Mouse (Mus musculus) thymus, adult 2 months (tissue): ENCODE results near the gene Mb. TPM values are rescaled to one million over a fixed set of nuclear protein-coding genes. Genes with fewer than 3 reads are reported as not detected.

Experiments
- DNase-seq: peaks from one replicate; pipeline ENCODE4 v3.0.0; 2021
- H3K27ac ChIP-seq: fragments of 200-500 bp; 2 replicates; pipeline ENCODE4 v1.5.1; 2012; ENCODE audit warnings: low read length, control low read depth; ENCODE audit not compliant: control insufficient read depth, insufficient read depth
- H3K27me3 ChIP-seq: fragments of 200-500 bp; 2 replicates; pipeline ENCODE4 v1.6.1; 2012; ENCODE audit warnings: mild to moderate bottlenecking, low read length, moderate library complexity, mixed read lengths; ENCODE audit not compliant: control insufficient read depth, insufficient read depth
- H3K36me3 ChIP-seq: fragments of 200-500 bp; 2 replicates; pipeline ENCODE4 v1.6.1; 2012; ENCODE audit warnings: mild to moderate bottlenecking, low read length, moderate library complexity; ENCODE audit not compliant: control insufficient read depth, insufficient read depth
- H3K4me1 ChIP-seq: fragments of 200-500 bp; replicated peaks from 2 replicates; pipeline ENCODE4 v1.6.1; 2012; ENCODE audit warnings: low read length; ENCODE audit not compliant: control insufficient read depth, insufficient read depth
- H3K4me3 ChIP-seq: fragments of 200-500 bp; 2 replicates; pipeline ENCODE4 v1.5.1; 2012; ENCODE audit warnings: mild to moderate bottlenecking, low read length, control low read depth, moderate library complexity; ENCODE audit not compliant: control insufficient read depth, insufficient read depth
- CTCF ChIP-seq: fragments of 200-500 bp; IDR thresholded peaks from 2 replicates; pipeline ENCODE4 v1.5.1; 2012; ENCODE audit warnings: mild to moderate bottlenecking, control low read depth, low read length, moderate library complexity, borderline replicate concordance; ENCODE audit not compliant: control insufficient read depth, poor library complexity, insufficient read depth; ENCODE audit errors: extremely low read depth
- POLR2A ChIP-seq: fragments of 200-500 bp; IDR thresholded peaks from 2 replicates; pipeline ENCODE4 v1.6.1; 2012; ENCODE audit warnings: mild to moderate bottlenecking, low read length, control low read depth, moderate library complexity; ENCODE audit not compliant: control insufficient read depth, poor library complexity, insufficient read depth; ENCODE audit errors: extremely low read depth
- WGBS: fragments of 180-500 bp; shearing (Covaris S2); methylation state at CpG from one replicate; pipeline ENCODE4 v1.1.7; 2018; 5-methylcytosine and 5-hydroxymethylcytosine counted together
- polyA plus RNA-seq: library from polyadenylated mRNA; depleted of rRNA; stranded (reverse); fragments of >200 nt; gene quantifications from 2 replicates; pipeline ENCODE4 v1.2.3, GENCODE M21; 2012

Mb gene
- polyA plus RNA-seq, 1 experiment: 591 TPM

DNA sequence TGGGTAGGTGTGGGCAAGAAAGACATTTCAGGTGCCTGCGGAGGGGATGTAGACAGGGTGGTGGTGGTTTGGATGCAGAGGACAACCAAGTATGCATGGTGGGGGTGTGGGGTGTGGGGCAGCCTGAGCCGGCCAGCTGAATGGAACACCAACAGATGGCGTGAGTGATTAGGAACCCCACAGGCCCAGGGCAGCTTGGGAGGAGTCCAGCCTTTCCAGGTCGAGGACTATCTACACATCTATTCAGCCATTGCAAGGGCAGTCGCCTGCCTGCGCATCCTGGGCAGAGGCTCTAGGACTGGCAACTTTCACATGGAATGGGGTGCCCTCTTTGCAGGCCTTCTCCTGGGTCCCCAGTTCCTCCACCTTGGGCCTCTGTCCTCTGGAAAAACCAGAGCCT is 15.9 kb downstream of the Mb start:
- Histone ChIP-seq H3K27me3 (no peaks in the 10 kb centered on the region), H3K4me1 (no peaks in the 10 kb centered on the region), H3K4me3 (no peak overlapping the region), H3K36me3 (no peaks in the 10 kb centered on the region), H3K27ac (no peak overlapping the region)
- WGBS: 89% methylated on average over 6 of the region's 6 CpGs
- TF ChIP-seq POLR2A (no peak), CTCF (no peak)
- DNase-seq: no peak

- 84% methylated on average over 3 of the region's 3 CpGs for WGBS
- Histone ChIP-seq H3K27me3 (no peaks in the 10 kb centered on the region), H3K4me1 (no peaks in the 10 kb centered on the region), H3K4me3 (no peak overlapping the region), H3K27ac (no peak overlapping the region), H3K36me3 (no peaks in the 10 kb centered on the region)
- TF ChIP-seq POLR2A (no peak), CTCF (no peak)
- DNase-seq: no peak
Observed at GRCm38 (mm10) chr15:77031271-77031670, 19.2 kb downstream of the Mb start.

DNA sequence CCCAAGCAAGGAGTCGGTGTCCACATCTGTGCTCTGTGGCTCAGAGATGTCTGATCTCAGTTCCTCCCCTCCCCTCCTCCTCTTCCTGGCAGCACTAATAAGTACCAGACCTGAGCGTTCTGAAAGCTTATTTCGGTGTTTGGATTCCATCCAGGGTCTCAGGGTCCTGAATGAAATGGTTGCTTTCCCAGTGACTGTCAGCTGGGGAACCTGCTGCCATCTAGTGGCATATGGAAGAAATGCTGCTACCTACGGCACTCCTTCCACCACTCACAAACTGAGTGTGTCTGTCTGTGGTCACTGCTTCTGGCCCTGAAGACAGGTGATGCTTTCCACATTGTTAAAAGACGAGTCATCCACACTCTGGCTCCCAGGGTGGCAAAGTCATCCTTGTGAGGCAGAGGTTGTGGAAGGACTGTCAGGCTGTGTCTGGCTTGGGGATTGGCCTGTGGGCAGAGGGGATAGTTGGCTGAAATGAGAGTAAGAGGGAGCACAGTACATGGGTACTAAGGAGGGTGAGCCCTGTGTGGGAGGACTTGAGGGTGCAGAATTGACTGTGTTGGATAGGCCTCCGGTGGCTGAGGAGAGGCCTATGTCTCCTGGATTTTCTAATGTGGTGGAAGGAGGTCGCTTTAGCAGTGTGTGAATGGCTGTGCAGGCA is 21.0 kb downstream of the Mb start:
- TF ChIP-seq POLR2A (no peak), CTCF (peak; percentile 33; the same call in 1 of the 2 replicates)
- H3K4me1 ChIP-seq: no peaks in the 10 kb centered on the region
- DNase-seq: peak; percentile 14
- H3K4me3 ChIP-seq: no peak overlapping the region
- no peaks in the 10 kb centered on the region for H3K36me3 ChIP-seq
- H3K27ac ChIP-seq: no peak overlapping the region
- 33% methylated on average over 7 of the region's 7 CpGs for WGBS
- H3K27me3 ChIP-seq: no peaks in the 10 kb centered on the region

DNA sequence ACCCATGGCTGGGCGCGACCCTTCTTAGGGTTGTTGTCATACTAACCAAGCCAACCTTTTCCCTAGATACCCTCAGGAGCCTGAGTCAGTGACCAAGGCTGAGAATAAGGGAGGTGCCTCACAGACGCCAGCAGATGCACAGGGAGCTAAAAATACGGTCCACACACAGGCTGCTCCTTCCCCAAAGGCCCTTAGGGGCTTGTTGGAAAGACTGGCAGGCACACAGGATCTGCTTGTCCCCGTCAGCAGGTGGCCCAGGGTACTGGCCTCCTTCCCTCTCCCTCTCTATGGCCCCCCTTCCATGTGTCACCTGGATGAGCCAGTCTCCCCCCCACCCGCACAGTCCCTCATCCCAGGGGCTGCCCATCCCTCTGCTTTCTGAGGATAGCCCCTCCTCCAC is 22.8 kb downstream of the Mb start:
- no peak overlapping the region for H3K4me3 ChIP-seq
- H3K27me3 ChIP-seq: no peaks in the 10 kb centered on the region
- no peak for DNase-seq
- H3K27ac ChIP-seq: no peak overlapping the region
- H3K4me1 ChIP-seq: no peaks in the 10 kb centered on the region
- H3K36me3 ChIP-seq: no peaks in the 10 kb centered on the region
- TF ChIP-seq POLR2A (no peak), CTCF (no peak)
- 86% methylated on average over 6 of the region's 6 CpGs for WGBS

DNA sequence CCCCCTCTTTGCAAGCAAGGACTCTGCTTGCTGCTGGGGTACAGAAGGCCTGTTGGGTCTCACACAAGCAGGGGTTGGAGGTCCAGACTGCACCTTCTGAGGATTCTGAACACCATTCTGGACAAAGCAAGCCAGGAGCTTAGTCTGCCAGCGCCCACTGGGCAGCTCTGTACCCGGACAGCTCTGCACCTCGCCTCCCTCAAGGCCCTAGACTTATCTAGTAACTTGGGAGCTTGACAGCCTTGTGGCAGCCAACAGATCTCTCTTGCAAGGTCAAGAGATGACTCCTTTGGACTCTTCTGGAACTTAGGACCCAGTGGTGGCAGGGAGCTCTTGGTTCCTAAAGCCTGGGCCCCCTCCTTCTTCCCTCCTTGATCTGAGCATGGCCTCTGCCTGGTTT is 23.4 kb downstream of the Mb start:
- no peaks in the 10 kb centered on the region for H3K36me3 ChIP-seq
- no peak for DNase-seq
- WGBS: 88% methylated on average over 3 of the region's 3 CpGs
- no peaks in the 10 kb centered on the region for H3K4me1 ChIP-seq
- H3K27ac ChIP-seq: no peak overlapping the region
- H3K4me3 ChIP-seq: no peak overlapping the region
- no peaks in the 10 kb centered on the region for H3K27me3 ChIP-seq
- no peak for TF ChIP-seq POLR2A
- no peak for TF ChIP-seq CTCF

DNA sequence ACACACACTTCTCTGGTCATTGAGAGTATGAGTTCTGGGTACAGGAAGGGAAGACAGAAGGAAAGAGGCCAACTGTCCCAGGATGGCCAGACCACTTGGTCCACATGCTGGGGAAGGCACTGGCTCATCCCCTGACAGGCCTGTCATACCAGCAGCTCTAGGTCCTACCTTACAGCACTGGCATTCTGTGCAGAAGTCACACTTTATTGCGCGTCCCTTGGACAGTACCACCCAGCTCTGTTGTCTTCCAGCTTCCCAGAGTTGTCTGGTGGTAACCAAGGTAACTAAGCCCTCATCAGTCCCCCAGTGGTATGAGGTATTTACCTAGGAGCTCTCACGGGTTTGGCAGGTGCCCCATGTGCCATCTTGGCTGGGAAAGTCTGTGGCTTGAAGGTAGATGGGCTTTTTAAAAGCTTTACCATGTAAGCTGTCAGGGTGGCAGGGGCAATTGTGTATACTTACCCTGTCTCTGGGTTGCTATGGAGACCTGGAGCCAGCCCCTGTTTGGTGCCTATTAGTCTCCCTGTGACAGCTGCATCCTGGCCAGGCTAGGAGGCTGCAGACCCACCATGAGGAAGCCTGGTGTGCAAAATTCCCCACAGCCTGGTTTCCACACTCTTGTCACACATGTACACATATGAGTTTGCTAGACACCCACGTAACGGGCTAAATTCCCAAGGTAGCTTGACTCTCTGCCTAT is 24.4 kb downstream of the Mb start:
- DNase-seq: no peak
- 83% methylated on average over 5 of the region's 5 CpGs for WGBS
- no peak for TF ChIP-seq CTCF
- no peak for TF ChIP-seq POLR2A

More for the DNA sequence above, 24.4 kb downstream of the Mb start:
- Histone ChIP-seq H3K4me1 (no peaks in the 10 kb centered on the region), H3K36me3 (no peaks in the 10 kb centered on the region), H3K27ac (no peak overlapping the region), H3K27me3 (no peaks in the 10 kb centered on the region), H3K4me3 (no peak overlapping the region)
